Comparison of ENCODE assay signal across 8 mouse cellular contexts in genomic region chr19:15985172-15985713, GRCm38 (mm10). TPM values are rescaled to one million over a fixed set of nuclear protein-coding genes. Genes with fewer than 3 reads are reported as not detected.
DNase-seq lines count a peak whose midpoint lies in the region; ATAC-seq lines count a peak whose summit lies in the region.

No protein-coding gene starts in this region.

- H3K27ac ChIP-seq in kidney, embryonic 15.5 days: no peak overlapping the region
- H3K27ac ChIP-seq in brown adipose tissue, adult 24 weeks (replicated peaks; ENCODE audit: low read depth, low read length): no peak overlapping the region
- peak overlapping the region; percentile 96 for H3K27ac ChIP-seq in hindbrain, embryonic 14.5 days
- H3K27ac ChIP-seq in midbrain, embryonic 13.5 days: peak overlapping the region; percentile 95

- peak overlapping the region; percentile 78 for H3K4me3 ChIP-seq in kidney, embryonic 15.5 days (replicated peaks)
- H3K4me3 ChIP-seq in brown adipose tissue, adult 24 weeks (ENCODE audit: insufficient read depth, low read depth, low read length): peak overlapping the region; percentile 47
- H3K4me3 ChIP-seq in hindbrain, embryonic 14.5 days (replicated peaks; ENCODE audit: low read length): peak overlapping the region; percentile 94
- H3K4me3 ChIP-seq in midbrain, embryonic 13.5 days (replicated peaks): peak overlapping the region; percentile 85

- H3K27me3 ChIP-seq in kidney, embryonic 15.5 days: no peaks in the 10 kb centered on the region
- H3K27me3 ChIP-seq in hindbrain, embryonic 14.5 days (ENCODE audit: control insufficient read depth, insufficient read depth, low read length): no peaks in the 10 kb centered on the region
- no peaks in the 10 kb centered on the region for H3K27me3 ChIP-seq in midbrain, embryonic 13.5 days

- no peak for DNase-seq in kidney, postnatal 25 days
- DNase-seq in hindbrain, embryonic 14.5 days (ENCODE audit: low spot score): no peak
- no peak for DNase-seq in left cerebral cortex, postnatal 4 days
- DNase-seq in adrenal gland, postnatal 14 days: no peak
- DNase-seq in right cerebral cortex, adult 18-20 months: no peak

- H3K4me2 ChIP-seq in kidney, embryonic 15.5 days: peak overlapping the region; percentile 85
- peak overlapping the region; percentile 58 for H3K4me2 ChIP-seq in hindbrain, embryonic 14.5 days (replicated peaks)
- H3K4me2 ChIP-seq in midbrain, embryonic 13.5 days (replicated peaks): peak overlapping the region; percentile 68

- peak overlapping the region; percentile 77 for H3K9ac ChIP-seq in kidney, embryonic 15.5 days
- peak overlapping the region; percentile 95 for H3K9ac ChIP-seq in hindbrain, embryonic 14.5 days
- peak overlapping the region; percentile 91 for H3K9ac ChIP-seq in midbrain, embryonic 13.5 days (replicated peaks)

- H3K9me3 ChIP-seq in kidney, embryonic 15.5 days (replicated peaks): no peaks in the 10 kb centered on the region
- H3K9me3 ChIP-seq in hindbrain, embryonic 14.5 days (ENCODE audit: control insufficient read depth, low read length): no peaks in the 10 kb centered on the region
- H3K9me3 ChIP-seq in midbrain, embryonic 13.5 days: no peaks in the 10 kb centered on the region

- WGBS in kidney, embryonic 15.5 days: 29% methylated on average over 10 of the region's 10 CpGs
- WGBS in hindbrain, embryonic 14.5 days: 31% methylated on average over 10 of the region's 10 CpGs
- 30% methylated on average over 10 of the region's 10 CpGs for whole genome bisulfite sequencing in midbrain, embryonic 13.5 days

- H3K36me3 ChIP-seq in kidney, embryonic 15.5 days: 0 out of 2 replicates have a peak, but pooled peaks cover 2% of the 10 kb centered on the region
- H3K36me3 ChIP-seq in hindbrain, embryonic 14.5 days (replicated peaks; ENCODE audit: control insufficient read depth, insufficient read depth): peaks cover 4% of the 10 kb centered on the region
- H3K36me3 ChIP-seq in midbrain, embryonic 13.5 days: no peaks in the 10 kb centered on the region

- H3K4me1 ChIP-seq in kidney, embryonic 15.5 days: peaks cover 18% of the 10 kb centered on the region
- H3K4me1 ChIP-seq in brown adipose tissue, adult 24 weeks (ENCODE audit: control insufficient read depth, insufficient read depth, insufficient read length, low read length): no peaks in the 10 kb centered on the region; the same call in 1 of the 2 replicates
- H3K4me1 ChIP-seq in hindbrain, embryonic 14.5 days (replicated peaks; ENCODE audit: control insufficient read depth, insufficient read depth, low read length): peaks cover 34% of the 10 kb centered on the region
- H3K4me1 ChIP-seq in midbrain, embryonic 13.5 days (replicated peaks): peaks cover 37% of the 10 kb centered on the region

- ATAC-seq in kidney, embryonic 15.5 days (replicated peaks; ENCODE audit: low FRiP score): no peak
- no peak for ATAC-seq in hindbrain, embryonic 14.5 days (ENCODE audit: low FRiP score)
- peak; percentile 21; the same call in 1 of the 2 replicates for ATAC-seq in midbrain, embryonic 13.5 days

- intact Hi-C loops in left cerebral cortex, postnatal 4 days (cut with DNase I): no loop called here

RNA-seq across cellular contexts. Expression of gene Cep78, which starts 0.5 kb away (rescaled TPM):
- 27.2 TPM in 2 replicates for polyA plus RNA-seq in kidney, embryonic 15.5 days (2015; fragmentation: Nextera tagmentation; extraction: Ambion mirVana)
- 2.2 and 4.6 TPM in 2 replicates for polyA plus RNA-seq in brown adipose tissue, adult 24 weeks (2012; ENCODE audit: insufficient read depth, insufficient read length, missing spikeins)
- polyA plus RNA-seq in hindbrain, embryonic 14.5 days (2014; fragmentation: Nextera tagmentation; extraction: Ambion mirVana): 27.9 and 29.4 TPM in 2 replicates
- 43.3 and 45.4 TPM in 2 replicates for polyA plus RNA-seq in midbrain, embryonic 13.5 days (2015; fragmentation: Nextera tagmentation; extraction: Ambion mirVana)
- 10 to 100 TPM; 21.2 to 21.5 TPM for total RNA-seq in left cerebral cortex, postnatal 4 days (2021)
- 11.1 and 11.9 TPM in 2 replicates for total RNA-seq in adrenal gland, postnatal 14 days (2021)

RNA-seq across cellular contexts. Expression of gene Psat1, which starts 38.1 kb away (rescaled TPM):
- 93.5 and 107 TPM in 2 replicates for polyA plus RNA-seq in kidney, embryonic 15.5 days (2015; fragmentation: Nextera tagmentation; extraction: Ambion mirVana)
- 10.1 and 11.5 TPM in 2 replicates for polyA plus RNA-seq in brown adipose tissue, adult 24 weeks (2012; ENCODE audit: insufficient read depth, insufficient read length, missing spikeins)
- 87.7 and 97.9 TPM in 2 replicates for polyA plus RNA-seq in hindbrain, embryonic 14.5 days (2014; fragmentation: Nextera tagmentation; extraction: Ambion mirVana)
- 122 and 125 TPM in 2 replicates for polyA plus RNA-seq in midbrain, embryonic 13.5 days (2015; fragmentation: Nextera tagmentation; extraction: Ambion mirVana)
- total RNA-seq in left cerebral cortex, postnatal 4 days (2021): 10 to 100 TPM; 59.7 to 65.9 TPM
- 129 and 165 TPM in 2 replicates for total RNA-seq in adrenal gland, postnatal 14 days (2021)

Comparison
In these comparisons a context has a peak if more than half of its experiments do, and no peak if none do; other contexts are left out.
1. H3K27ac ChIP-seq: peak in hindbrain, embryonic 14.5 days (single experiment) and midbrain, embryonic 13.5 days (single experiment); none in kidney, embryonic 15.5 days (single experiment) and brown adipose tissue, adult 24 weeks (single experiment).
2. Peak in every context shown above with its lines, with median percentiles within 50 percentile points of each other: H3K4me2 ChIP-seq, H3K4me3 ChIP-seq and H3K9ac ChIP-seq.